Mouse (Mus musculus): ENCODE results near the gene Boc. TPM values are rescaled to one million over a fixed set of nuclear protein-coding genes. Genes with fewer than 3 reads are reported as not detected.

Gene Boc
- polyA plus RNA-seq, 1 experiment = not detected

DNA sequence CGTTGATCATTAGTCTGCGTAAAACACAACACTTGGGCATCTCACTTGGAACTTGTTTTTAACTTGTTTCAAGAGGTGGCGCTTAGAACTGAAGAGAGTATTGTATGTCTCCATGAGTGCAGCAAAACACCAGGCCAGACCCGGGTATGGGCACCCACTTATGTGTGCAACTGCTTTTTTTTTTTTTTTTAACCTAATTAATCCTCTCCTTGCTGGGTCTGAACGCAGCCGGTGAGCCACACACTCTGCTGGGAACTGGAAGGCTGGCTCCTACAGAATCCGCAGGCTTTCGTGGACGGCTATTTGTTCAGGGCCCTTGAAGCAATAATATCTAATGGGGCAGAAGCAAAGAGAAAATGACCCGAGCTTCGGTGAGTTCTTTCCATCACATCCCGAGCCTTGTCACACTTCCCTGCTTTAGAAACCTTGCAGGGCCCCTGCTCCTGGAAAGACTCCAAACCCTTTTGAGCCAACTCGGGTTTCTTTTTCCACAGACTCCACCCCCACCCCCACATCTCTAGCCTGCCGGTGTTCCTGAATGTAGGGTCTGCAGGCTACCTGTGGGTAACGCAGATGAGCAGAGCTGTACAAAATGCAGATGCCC, 20.8 kb upstream of the Boc start:
- WGBS = 75% methylated on average over 15 of the region's 15 CpGs
- TF ChIP-seq CTCF (IDR thresholded peaks at IDR 0.05; ENCODE audit: control insufficient read depth, insufficient read depth, low read length) = no peak
- Histone ChIP-seq H3K27ac (ENCODE audit: control insufficient read depth, insufficient read depth, low read depth, low read length, poor library complexity) (no peak overlapping the region), H3K4me1 (ENCODE audit: control insufficient read depth, insufficient read depth, low read length) (no peaks in the 10 kb centered on the region), H3K4me3 (replicated peaks; ENCODE audit: control insufficient read depth, low read depth, low read length) (no peak overlapping the region)

DNA sequence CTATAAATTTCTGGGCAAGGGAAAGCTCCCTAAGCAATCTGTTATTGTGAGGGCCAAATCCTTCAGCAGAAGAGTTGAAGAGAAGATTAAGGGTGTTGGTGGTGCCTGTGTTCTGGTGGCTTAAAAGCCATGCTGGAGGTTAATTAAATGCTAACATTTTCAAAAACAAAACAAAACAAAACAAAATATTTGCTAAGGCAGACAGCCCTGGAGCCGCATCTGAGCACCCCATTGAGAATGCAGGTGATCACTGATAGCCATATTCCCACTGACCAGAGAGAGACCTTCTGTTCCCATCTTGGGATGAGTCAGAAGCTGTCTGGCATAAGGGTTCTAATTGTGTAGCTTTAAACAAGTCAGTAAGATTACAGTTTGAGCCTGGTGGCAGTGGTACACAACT, 19.9 kb upstream of the Boc start:
- no peak for TF ChIP-seq POLR2A (IDR thresholded peaks at IDR 0.05; ENCODE audit: borderline replicate concordance, control insufficient read depth, low read depth, low read length)
- H3K27ac ChIP-seq (ENCODE audit: control insufficient read depth, insufficient read depth, low read depth, low read length, poor library complexity) = no peak overlapping the region
- H3K4me1 ChIP-seq (ENCODE audit: control insufficient read depth, insufficient read depth, low read length) = no peaks in the 10 kb centered on the region
- WGBS = 76% methylated on average over 1 of the region's 1 CpGs
- no peak overlapping the region for H3K4me3 ChIP-seq (replicated peaks; ENCODE audit: control insufficient read depth, low read depth, low read length)

DNA sequence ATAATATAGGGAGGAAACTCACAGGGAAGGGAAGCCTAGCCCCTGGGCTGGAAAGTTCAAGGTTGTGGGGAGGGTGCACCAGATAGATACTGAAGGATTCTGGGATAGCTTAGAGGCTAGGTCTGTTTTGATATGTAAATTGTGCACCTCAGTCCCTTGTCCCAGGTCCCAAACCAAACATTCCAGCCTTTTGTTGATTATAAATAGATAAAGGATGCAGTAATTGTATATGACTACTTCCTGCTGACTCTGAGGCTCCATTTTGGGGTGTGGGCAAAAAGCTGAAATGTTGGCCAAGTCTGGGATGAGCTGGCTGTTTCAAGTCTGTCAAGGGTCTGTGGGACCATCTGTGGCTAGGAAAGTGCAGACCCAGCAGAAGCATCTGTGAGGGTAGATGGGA, 9.4 kb upstream of the Boc start:
- no peak overlapping the region for H3K4me3 ChIP-seq (replicated peaks; ENCODE audit: control insufficient read depth, low read depth, low read length)
- no peaks in the 10 kb centered on the region for H3K4me1 ChIP-seq (ENCODE audit: control insufficient read depth, insufficient read depth, low read length)
- no peak for TF ChIP-seq CTCF (IDR thresholded peaks at IDR 0.05; ENCODE audit: control insufficient read depth, insufficient read depth, low read length)
- TF ChIP-seq POLR2A (IDR thresholded peaks at IDR 0.05; ENCODE audit: borderline replicate concordance, control insufficient read depth, low read depth, low read length) = no peak
- no peak overlapping the region for H3K27ac ChIP-seq (ENCODE audit: control insufficient read depth, insufficient read depth, low read depth, low read length, poor library complexity)

DNA sequence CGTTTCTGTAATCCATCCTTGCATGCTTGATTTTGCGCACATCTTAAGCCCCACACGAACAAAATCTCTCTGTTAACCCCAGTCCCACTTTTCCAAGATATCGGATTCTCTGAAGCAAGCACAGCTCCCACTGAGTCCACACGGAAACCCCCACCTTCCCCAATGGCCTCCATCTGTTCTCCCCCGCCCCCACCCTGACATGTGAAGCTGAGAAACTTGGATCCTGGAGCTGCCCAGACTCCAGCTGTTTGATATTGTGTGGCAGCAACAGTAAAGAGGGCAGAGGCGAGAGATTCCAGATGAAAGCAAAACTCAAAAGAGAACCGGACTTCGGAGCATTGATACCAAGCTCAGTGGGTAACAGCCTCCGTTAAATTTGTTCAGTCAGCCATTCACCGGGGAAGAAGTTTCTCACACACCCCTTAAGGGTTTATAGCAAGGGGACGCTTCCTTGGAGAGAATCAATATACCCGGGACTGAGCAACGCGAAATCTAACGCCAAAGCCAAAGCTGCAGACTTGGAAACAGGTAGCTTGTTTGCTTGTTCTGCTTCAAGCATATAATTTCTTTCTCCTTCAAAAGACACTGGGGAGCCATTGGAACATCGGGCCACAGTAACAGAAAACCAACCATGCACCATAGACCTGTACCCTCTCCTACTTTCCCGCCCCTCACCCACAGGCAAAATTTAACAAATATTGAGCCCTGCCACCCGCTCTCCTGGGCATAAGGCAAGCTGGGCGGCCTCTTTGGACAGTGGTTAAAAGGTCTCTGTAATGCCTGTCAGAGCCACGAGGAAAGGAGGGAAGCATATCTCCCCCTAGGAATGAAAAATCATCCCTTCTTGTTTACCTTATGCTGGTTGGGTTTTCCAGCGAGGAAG, 6.9 kb upstream of the Boc start:
- Histone ChIP-seq H3K4me1 (ENCODE audit: control insufficient read depth, insufficient read depth, low read length) (no peaks in the 10 kb centered on the region), H3K27ac (ENCODE audit: control insufficient read depth, insufficient read depth, low read depth, low read length, poor library complexity) (no peak overlapping the region), H3K4me3 (replicated peaks; ENCODE audit: control insufficient read depth, low read depth, low read length) (no peak overlapping the region)
- no peak for TF ChIP-seq POLR2A (IDR thresholded peaks at IDR 0.05; ENCODE audit: borderline replicate concordance, control insufficient read depth, low read depth, low read length)
- TF ChIP-seq CTCF (IDR thresholded peaks at IDR 0.05; ENCODE audit: control insufficient read depth, insufficient read depth, low read length) = no peak
- 74% methylated on average over 22 of the region's 22 CpGs for WGBS

DNA sequence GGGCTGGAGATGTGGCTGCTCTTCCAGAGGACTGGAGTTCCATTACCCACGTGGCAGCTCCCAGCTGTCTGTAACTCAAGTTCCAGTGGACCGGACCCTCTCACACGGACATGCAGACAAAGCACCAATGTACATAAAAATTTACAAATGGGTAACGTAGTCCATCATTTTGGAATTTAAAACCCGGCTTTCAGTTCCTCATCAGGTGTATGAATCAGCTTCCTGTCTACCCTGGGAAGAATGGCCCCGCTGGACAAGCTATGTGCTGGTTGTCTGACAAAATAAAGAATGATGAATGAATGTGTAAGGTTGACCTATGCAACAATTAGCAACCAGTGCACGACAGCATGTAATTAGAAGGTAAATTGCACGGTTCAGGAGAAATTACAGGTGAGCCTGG, 5.7 kb upstream of the Boc start:
- H3K27ac ChIP-seq (ENCODE audit: control insufficient read depth, insufficient read depth, low read depth, low read length, poor library complexity) = no peak overlapping the region
- 50% methylated on average over 8 of the region's 8 CpGs for WGBS
- no peak overlapping the region for H3K4me3 ChIP-seq (replicated peaks; ENCODE audit: control insufficient read depth, low read depth, low read length)
- no peaks in the 10 kb centered on the region for H3K4me1 ChIP-seq (ENCODE audit: control insufficient read depth, insufficient read depth, low read length)
- TF ChIP-seq CTCF (IDR thresholded peaks at IDR 0.05; ENCODE audit: control insufficient read depth, insufficient read depth, low read length) = no peak
- TF ChIP-seq POLR2A (IDR thresholded peaks at IDR 0.05; ENCODE audit: borderline replicate concordance, control insufficient read depth, low read depth, low read length) = no peak

DNA sequence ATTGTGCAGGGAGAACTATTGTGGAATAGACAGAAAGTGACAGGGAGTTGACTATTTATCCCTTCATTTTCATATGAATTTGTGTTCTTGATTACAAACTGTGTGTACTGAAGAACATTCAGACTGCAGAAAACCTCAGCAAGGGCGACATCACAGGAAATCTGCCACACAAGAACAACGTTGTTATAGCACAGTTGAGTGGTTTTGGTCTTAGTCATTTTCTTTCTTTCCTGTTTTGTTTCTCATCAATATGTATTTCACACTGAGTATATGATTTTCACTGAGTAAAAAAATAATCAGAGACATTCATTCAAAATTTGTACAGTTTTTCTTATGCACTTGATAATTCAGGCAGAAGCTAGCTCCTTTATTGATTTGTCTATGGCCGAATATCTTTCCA, 3.4 kb upstream of the Boc start:
- Histone ChIP-seq H3K4me1 (ENCODE audit: control insufficient read depth, insufficient read depth, low read length) (no peaks in the 10 kb centered on the region), H3K27ac (ENCODE audit: control insufficient read depth, insufficient read depth, low read depth, low read length, poor library complexity) (no peak overlapping the region), H3K4me3 (replicated peaks; ENCODE audit: control insufficient read depth, low read depth, low read length) (no peak overlapping the region)
- whole genome bisulfite sequencing = 44% methylated on average over 3 of the region's 3 CpGs
- no peak for TF ChIP-seq CTCF (IDR thresholded peaks at IDR 0.05; ENCODE audit: control insufficient read depth, insufficient read depth, low read length)
- TF ChIP-seq POLR2A (IDR thresholded peaks at IDR 0.05; ENCODE audit: borderline replicate concordance, control insufficient read depth, low read depth, low read length) = no peak

DNA sequence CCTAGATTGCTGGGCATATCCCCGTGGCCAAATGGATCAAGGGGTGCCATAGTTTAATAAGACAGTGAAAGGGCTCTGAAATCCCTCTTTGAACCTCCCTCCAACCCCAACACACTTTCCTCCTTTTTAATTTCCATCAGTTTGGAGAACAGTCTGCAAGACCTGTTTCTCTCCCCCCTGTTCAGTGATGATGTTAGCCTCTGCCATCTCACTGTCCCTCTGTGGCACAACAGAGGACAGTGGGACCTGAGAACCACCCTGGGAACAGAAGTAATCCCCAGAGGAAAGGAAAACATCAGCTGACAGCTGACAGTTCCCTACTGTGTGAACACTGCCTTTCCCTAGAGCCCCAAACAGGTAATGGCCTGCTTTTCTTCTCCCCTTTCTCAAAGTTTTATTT, 1.5 kb upstream of the Boc start:
- Histone ChIP-seq H3K4me1 (ENCODE audit: control insufficient read depth, insufficient read depth, low read length) (no peaks in the 10 kb centered on the region), H3K27ac (ENCODE audit: control insufficient read depth, insufficient read depth, low read depth, low read length, poor library complexity) (no peak overlapping the region), H3K4me3 (replicated peaks; ENCODE audit: control insufficient read depth, low read depth, low read length) (no peak overlapping the region)
- TF ChIP-seq CTCF (IDR thresholded peaks at IDR 0.05; ENCODE audit: control insufficient read depth, insufficient read depth, low read length) (no peak), POLR2A (IDR thresholded peaks at IDR 0.05; ENCODE audit: borderline replicate concordance, control insufficient read depth, low read depth, low read length) (no peak)
- WGBS = 65% methylated on average over 1 of the region's 1 CpGs

DNA sequence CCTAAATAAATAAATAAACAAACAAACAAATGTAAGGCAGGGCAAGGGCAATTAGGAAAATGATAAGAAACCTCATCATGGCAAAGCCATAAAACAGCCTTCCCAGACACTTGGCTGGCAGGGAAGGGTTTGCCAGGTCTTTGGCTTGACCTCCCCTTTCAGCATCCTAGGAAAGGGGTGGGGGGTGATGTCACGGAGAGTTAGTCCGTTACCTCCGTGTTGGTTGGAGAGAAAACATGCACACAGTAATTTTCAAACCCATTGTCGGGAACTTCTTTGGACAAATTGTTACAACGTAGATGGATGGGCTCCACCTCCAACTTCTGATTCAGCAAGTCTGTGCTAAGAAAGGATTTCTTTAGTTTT, 616 bp upstream of the Boc start:
- Histone ChIP-seq H3K4me3 (replicated peaks; ENCODE audit: control insufficient read depth, low read depth, low read length) (no peak overlapping the region), H3K4me1 (ENCODE audit: control insufficient read depth, insufficient read depth, low read length) (no peaks in the 10 kb centered on the region), H3K27ac (ENCODE audit: control insufficient read depth, insufficient read depth, low read depth, low read length, poor library complexity) (no peak overlapping the region)
- no peak for TF ChIP-seq CTCF (IDR thresholded peaks at IDR 0.05; ENCODE audit: control insufficient read depth, insufficient read depth, low read length)
- no peak for TF ChIP-seq POLR2A (IDR thresholded peaks at IDR 0.05; ENCODE audit: borderline replicate concordance, control insufficient read depth, low read depth, low read length)
- 32% methylated on average over 5 of the region's 5 CpGs for WGBS

Measured in bone marrow, adult 2 months (tissue).